Comparison of ENCODE assay signal across 22 mouse cellular contexts in genomic region chr6:3658405-3658804, GRCm38 (mm10).
DNase-seq lines count a peak whose midpoint lies in the region; TF ChIP-seq lines count a peak whose summit lies in the region.
"Had no signal": no experiment of that assay in that cellular context is flagged by ENCODE, and none has a peak within 500 bp of the region (broad histone marks: within the 10 kb centered on the region; RNA-seq: fewer than 3 reads in every experiment).

No protein-coding gene starts in this region.

- 94% methylated on average over 4 of the region's 4 CpGs for WGBS in thymus, adult 2 months

- H3K36me3 ChIP-seq in CH12.LX (replicated peaks in 1 of 2; ENCODE audit: control insufficient read depth in 1 of 2, insufficient read depth in 1 of 2, low read length in 1 of 2), result no peaks in the 10 kb centered on the region
- H3K36me3 ChIP-seq in thymus, adult 2 months (ENCODE audit: control insufficient read depth, insufficient read depth, low read length), result no peaks in the 10 kb centered on the region
- H3K36me3 ChIP-seq: embryonic facial prominence, embryonic 10.5 days; forebrain, embryonic 15.5 days; hindbrain, embryonic 15.5 days; intestine, embryonic 15.5 days had no signal

- in situ Hi-C loops in CH12.LX (cut with MboI; ENCODE audit: low pct_ligation_motif_present, low pct_unique_long_range_greater_than_20kb, low sequenced_read_pairs), result no loop called here

- H3K4me3 ChIP-seq in layer of hippocampus, adult 2 months, result no peak overlapping the region
- H3K4me3 ChIP-seq in CH12.LX (replicated peaks in 1 of 3; ENCODE audit: low read depth in 2 of 3, low read length in 2 of 3, poor library complexity in 1 of 3), result no peak overlapping the region
- no peak overlapping the region for H3K4me3 ChIP-seq in thymus, adult 2 months (ENCODE audit: control insufficient read depth, insufficient read depth, low read length)
- H3K4me3 ChIP-seq: embryonic facial prominence, embryonic 10.5 days; forebrain, embryonic 15.5 days; hindbrain, embryonic 15.5 days; intestine, embryonic 15.5 days had no signal

- DNase-seq in layer of hippocampus, adult 2 months (ENCODE audit: low spot score in 2 of 2), result no peak
- DNase-seq in layer of hippocampus, adult 8-10 months (ENCODE audit: low spot score in 2 of 2), result no peak
- peak; percentile 6 for DNase-seq in 3T3-L1 (ENCODE audit: low read depth, low spot score)
- DNase-seq in CH12.LX (ENCODE audit: extremely low read depth), result peak; percentile 38
- no peak for DNase-seq in brain, embryonic 14.5 days (ENCODE audit: low read depth)
- no peak for DNase-seq in cerebellum, adult 11 months
- no peak for DNase-seq in thymus, adult 2 months
- DNase-seq: adrenal gland, postnatal 14 days; cerebellum, adult 11-12 months; cerebellum, postnatal 10 days; gastrocnemius, postnatal 14 days; heart, adult 18-20 months; heart, postnatal 4 days; kidney, postnatal 25 days; lung, postnatal 10 days; thymus, adult 18-20 months; thymus, postnatal 4 days had no signal

- H3K9me3 ChIP-seq in CH12.LX (replicated peaks; ENCODE audit: low read length), result no peaks in the 10 kb centered on the region
- H3K9me3 ChIP-seq: embryonic facial prominence, embryonic 10.5 days; forebrain, embryonic 15.5 days; hindbrain, embryonic 15.5 days; intestine, embryonic 15.5 days had no signal

- no peaks in the 10 kb centered on the region for H3K27me3 ChIP-seq in CH12.LX (replicated peaks)
- no peaks in the 10 kb centered on the region for H3K27me3 ChIP-seq in thymus, adult 2 months (ENCODE audit: control insufficient read depth, insufficient read depth, low read length)
- H3K27me3 ChIP-seq: forebrain, embryonic 15.5 days; hindbrain, embryonic 15.5 days; intestine, embryonic 15.5 days had no signal

- TF ChIP-seq POLR2A in CH12.LX (IDR thresholded peaks at IDR 0.05; ENCODE audit: low read depth, low read length), result no peak
- no peak for TF ChIP-seq POLR2A in brain, embryonic 14.5 days (IDR thresholded peaks at IDR 0.05; ENCODE audit: borderline replicate concordance, extremely low read depth, insufficient read depth, insufficient read length, poor library complexity, severe bottlenecking)
- TF ChIP-seq POLR2A in thymus, adult 2 months (IDR thresholded peaks at IDR 0.05; ENCODE audit: control insufficient read depth, extremely low read depth, insufficient read depth, low read length, poor library complexity), result no peak

- dilution Hi-C loops in CH12.LX (cut with MboI; ENCODE audit: extremely low pct_ligation_motif_present, extremely low pct_unique_long_range_greater_than_20kb, low sequenced_read_pairs), result no loop called here

- peak; percentile 49 for TF ChIP-seq CTCF in layer of hippocampus, adult 2 months (conservative IDR thresholded peaks at IDR 0.05)
- peak; percentile 69 to 83 for TF ChIP-seq CTCF in CH12.LX (conservative IDR thresholded peaks at IDR 0.05 in 1 of 2, IDR thresholded peaks at IDR 0.05 in 1 of 2; ENCODE audit: low read depth in 2 of 2, low read length in 2 of 2)
- peak; percentile 10; the same call in 1 of the 2 replicates for TF ChIP-seq CTCF in brain, embryonic 14.5 days (IDR thresholded peaks at IDR 0.05; ENCODE audit: borderline replicate concordance, extremely low read depth, insufficient read depth, insufficient read length)
- TF ChIP-seq CTCF in thymus, adult 2 months (IDR thresholded peaks at IDR 0.05; ENCODE audit: borderline replicate concordance, control insufficient read depth, extremely low read depth, insufficient read depth, low read length, poor library complexity), result no peak

- peak; percentile 62 for TF ChIP-seq RAD21 in CH12.LX (IDR thresholded peaks at IDR 0.05; ENCODE audit: low read depth, low read length)

- peaks cover 0 to 8% of the 10 kb centered on the region in 2 experiments; a peak in 2 of 4 replicates for H3K4me1 ChIP-seq in CH12.LX (ENCODE audit: control insufficient read depth in 1 of 2, insufficient read depth in 2 of 2)
- H3K4me1 ChIP-seq in thymus, adult 2 months (replicated peaks; ENCODE audit: control insufficient read depth, insufficient read depth, low read length), result no peaks in the 10 kb centered on the region
- H3K4me1 ChIP-seq: embryonic facial prominence, embryonic 10.5 days; forebrain, embryonic 15.5 days; hindbrain, embryonic 15.5 days; intestine, embryonic 15.5 days had no signal

- H3K4me2 ChIP-seq in CH12.LX (ENCODE audit: insufficient read depth, low read depth, poor library complexity, severe bottlenecking), result no peak overlapping the region
- H3K4me2 ChIP-seq: forebrain, embryonic 15.5 days; hindbrain, embryonic 15.5 days; intestine, embryonic 15.5 days; midbrain, embryonic 11.5 days had no signal

- no peak for TF ChIP-seq EP300 in CH12.LX (IDR thresholded peaks at IDR 0.05; ENCODE audit: low read length)

- H3K27ac ChIP-seq in layer of hippocampus, adult 2 months, result no peak overlapping the region
- H3K27ac ChIP-seq in CH12.LX (ENCODE audit: insufficient read depth, low read depth), result no peak overlapping the region
- no peak overlapping the region for H3K27ac ChIP-seq in thymus, adult 2 months (ENCODE audit: control insufficient read depth, insufficient read depth, low read length)
- H3K27ac ChIP-seq: embryonic facial prominence, embryonic 10.5 days; forebrain, embryonic 15.5 days; hindbrain, embryonic 15.5 days; intestine, embryonic 15.5 days had no signal

- no peaks in the 10 kb centered on the region for H3K79me2 ChIP-seq in CH12.LX (replicated peaks; ENCODE audit: control insufficient read depth, extremely low read depth, insufficient read depth, poor library complexity, severe bottlenecking)

- no peak overlapping the region for H3K9ac ChIP-seq in CH12.LX (ENCODE audit: insufficient read depth, low read depth)
- H3K9ac ChIP-seq: forebrain, embryonic 15.5 days; hindbrain, embryonic 15.5 days; intestine, embryonic 15.5 days had no signal

TF ChIP-seq in CH12.LX, 34 proteins besides CTCF, POLR2A, EP300 and RAD21:
- TF ChIP-seq MYC (IDR thresholded peaks at IDR 0.05; ENCODE audit: low read depth, low read length) (no peak), ZMIZ1 (IDR thresholded peaks at IDR 0.05; ENCODE audit: low read depth, low read length) (no peak), ZKSCAN1 (IDR thresholded peaks at IDR 0.05; ENCODE audit: borderline replicate concordance, low read depth, low read length) (no peak), TCF12 (IDR thresholded peaks at IDR 0.05; ENCODE audit: low read depth, low read length) (no peak), USF2 (conservative IDR thresholded peaks at IDR 0.05; ENCODE audit: low read depth, low read length) (no peak), IRF4 (IDR thresholded peaks at IDR 0.05; ENCODE audit: low read depth, low read length) (peak; percentile 51), ZC3H11A (IDR thresholded peaks at IDR 0.05; ENCODE audit: low read depth, low read length) (no peak), SMC3 (IDR thresholded peaks at IDR 0.05; ENCODE audit: low read depth, low read length) (peak; percentile 53)

Comparison
In these comparisons a context has a peak if more than half of its experiments do, and no peak if none do; other contexts are left out.
1. DNase-seq: peak in 3T3-L1 (single experiment) and CH12.LX (single experiment); none in layer of hippocampus, adult 2 months (0 of 2), layer of hippocampus, adult 8-10 months (0 of 2), brain, embryonic 14.5 days (single experiment), cerebellum, adult 11 months (single experiment) and thymus, adult 2 months (single experiment).